Mouse (Mus musculus): ENCODE measurements around the gene Pik3ip1.

GRCm38 (mm10) chr11:3291311-3292061 lies 38.7 kb upstream of the Pik3ip1 start:
- peak; percentile 13; the same call in 1 of the 2 replicates for TF ChIP-seq CTCF (IDR thresholded peaks at IDR 0.05; ENCODE audit: borderline replicate concordance, control insufficient read depth, extremely low read depth, insufficient read depth, low read length, poor library complexity)
- no peak for TF ChIP-seq POLR2A (IDR thresholded peaks at IDR 0.05; ENCODE audit: control insufficient read depth, extremely low read depth, insufficient read depth, low read length, poor library complexity)

Measured in thymus, adult 2 months (tissue).